Mouse (Mus musculus) erythroblast, embryonic 14.5 days (primary cell): ENCODE measurements around the gene Armh3.

Experiments
- GATA1 ChIP-seq: IDR thresholded peaks from 2 replicates; pipeline ENCODE4 v1.6.1; 2012; ENCODE audit warnings: low read length, inconsistent platforms, mixed read lengths
- TAL1 ChIP-seq: IDR thresholded peaks from 3 replicates; pipeline ENCODE4 v1.6.1; 2012; ENCODE audit warnings: low read length, inconsistent platforms, mixed read lengths

- TF ChIP-seq TAL1, result no peak
- TF ChIP-seq GATA1, result no peak
Measured at GRCm38 (mm10) chr19:45815170-45815569, 183.1 kb downstream of the Armh3 start.
